Mouse (Mus musculus): ENCODE data around the gene Lrrc23. TPM values are rescaled to one million over a fixed set of nuclear protein-coding genes. Genes with fewer than 3 reads are reported as not detected.
"Not testable (repeated sequence)": the region's sequence is repeated elsewhere in the genome, so short reads cannot be mapped to it uniquely, and the experiment has no call there.

The Lrrc23 gene
- polyA plus RNA-seq, 1 experiment from 2014 or later, result 3.6 TPM

DNA sequence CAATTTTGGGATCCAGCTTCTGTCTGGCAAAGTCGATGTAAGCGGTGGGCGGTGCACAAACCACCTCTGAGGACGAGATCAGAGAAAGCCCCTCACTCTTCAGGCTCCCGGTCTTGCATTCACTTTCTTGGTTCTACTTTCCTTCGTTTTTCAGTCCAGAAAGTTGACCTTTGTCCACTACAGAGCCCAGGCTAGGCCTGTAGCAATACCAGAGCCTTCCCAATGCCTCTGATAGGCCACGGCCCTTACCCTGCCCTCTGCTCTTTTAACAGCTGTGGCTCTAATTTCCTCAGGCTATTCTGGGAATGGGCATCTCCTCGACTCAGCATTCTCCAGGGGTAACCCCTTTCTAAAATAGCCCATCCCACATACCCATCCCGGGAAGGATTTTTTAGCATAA, 33.3 kb upstream of the Lrrc23 start:
- peak overlapping the region; percentile 64 for H3K4me3 ChIP-seq
- WGBS, result 14% methylated on average over 9 of the region's 9 CpGs

GRCm38 (mm10) chr6:124811701-124812560, 32.4 kb upstream of the Lrrc23 start:
- no peaks in the 10 kb centered on the region for H3K9me3 ChIP-seq (replicated peaks)
- peaks cover 47% of the 10 kb centered on the region for H3K36me3 ChIP-seq (ENCODE audit: poor library complexity, severe bottlenecking)
- peaks cover 54% of the 10 kb centered on the region for H3K4me1 ChIP-seq
- WGBS, result 86% methylated on average over 24 of the region's 24 CpGs
- peak overlapping the region; percentile 64 for H3K4me3 ChIP-seq
- no peak for ATAC-seq
- H3K27ac ChIP-seq, result no peak overlapping the region
- H3K9ac ChIP-seq, result peak overlapping the region; percentile 85; the same call in 1 of the 2 replicates
- H3K4me2 ChIP-seq, result peak overlapping the region; percentile 80
- no peaks in the 10 kb centered on the region for H3K27me3 ChIP-seq

More for the DNA sequence above, 33.3 kb upstream of the Lrrc23 start:
- H3K27me3 ChIP-seq, result no peaks in the 10 kb centered on the region
- no peaks in the 10 kb centered on the region for H3K9me3 ChIP-seq (replicated peaks)
- H3K36me3 ChIP-seq (ENCODE audit: poor library complexity, severe bottlenecking), result peaks cover 56% of the 10 kb centered on the region
- peak overlapping the region; percentile 85 for H3K27ac ChIP-seq
- H3K4me2 ChIP-seq, result peak overlapping the region; percentile 80
- H3K4me1 ChIP-seq, result peaks cover 54% of the 10 kb centered on the region
- peak overlapping the region; percentile 85 for H3K9ac ChIP-seq
- ATAC-seq, result no peak

GRCm38 (mm10) chr6:124811403-124811665, 31.8 kb upstream of the Lrrc23 start:
- ATAC-seq, result no peak
- H3K4me2 ChIP-seq, result no peak overlapping the region
- WGBS, result 87% methylated on average over 4 of the region's 4 CpGs
- H3K4me1 ChIP-seq, result peaks cover 56% of the 10 kb centered on the region
- H3K9me3 ChIP-seq (replicated peaks), result no peaks in the 10 kb centered on the region
- peaks cover 41% of the 10 kb centered on the region for H3K36me3 ChIP-seq (ENCODE audit: poor library complexity, severe bottlenecking)
- no peak overlapping the region for H3K4me3 ChIP-seq
- H3K27ac ChIP-seq, result no peak overlapping the region
- H3K9ac ChIP-seq, result no peak overlapping the region
- H3K27me3 ChIP-seq, result no peaks in the 10 kb centered on the region

DNA sequence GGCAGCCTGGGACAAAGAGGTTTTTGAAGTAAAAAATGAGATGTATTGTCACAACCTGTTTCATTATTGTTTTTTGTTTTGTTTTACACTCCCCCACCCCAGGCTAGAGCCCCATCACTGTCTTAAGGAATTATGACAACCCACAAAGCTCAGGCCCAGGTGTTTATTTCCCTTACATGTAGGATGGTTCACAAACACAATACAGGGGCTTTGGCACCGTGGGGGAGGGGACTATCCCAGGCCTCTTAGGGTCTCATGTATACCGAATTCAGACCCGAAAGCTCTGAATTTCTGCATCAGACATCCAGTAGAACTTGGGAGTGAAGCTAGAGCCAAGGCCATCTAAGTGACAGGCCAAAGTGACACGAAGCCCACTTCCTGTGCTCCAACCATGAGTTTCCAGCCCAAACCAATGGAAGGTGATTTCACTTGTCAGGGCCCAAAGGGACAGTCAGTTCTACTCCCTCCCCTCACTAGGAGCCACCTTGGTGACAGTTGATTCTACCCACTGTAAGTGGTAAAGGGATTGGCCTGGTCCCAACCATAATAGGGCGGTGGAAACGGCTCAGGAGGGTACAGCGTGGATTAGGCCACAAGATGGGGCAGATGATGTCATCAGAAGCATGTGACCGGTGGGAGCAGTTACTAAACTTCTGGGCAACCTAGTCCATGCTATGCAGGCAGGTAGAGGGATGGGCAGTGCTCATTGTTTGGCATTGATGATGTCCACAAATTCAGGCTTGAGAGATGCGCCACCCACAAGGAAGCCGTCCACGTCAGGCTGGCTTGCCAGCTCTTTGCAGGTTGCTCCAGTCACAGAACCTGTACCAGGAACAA, 31.3 kb upstream of the Lrrc23 start:
- WGBS, result 81% methylated on average over 11 of the region's 11 CpGs
- H3K9me3 ChIP-seq (replicated peaks); ATAC-seq; H3K9ac ChIP-seq; H3K27ac ChIP-seq; H3K4me3 ChIP-seq; H3K27me3 ChIP-seq: not testable (repeated sequence)
- Histone ChIP-seq H3K4me1 (peaks cover 62% of the 10 kb centered on the region), H3K36me3 (ENCODE audit: poor library complexity, severe bottlenecking) (peaks cover 35% of the 10 kb centered on the region), H3K4me2 (peak overlapping the region; percentile 95; the same call in 1 of the 2 replicates)

DNA sequence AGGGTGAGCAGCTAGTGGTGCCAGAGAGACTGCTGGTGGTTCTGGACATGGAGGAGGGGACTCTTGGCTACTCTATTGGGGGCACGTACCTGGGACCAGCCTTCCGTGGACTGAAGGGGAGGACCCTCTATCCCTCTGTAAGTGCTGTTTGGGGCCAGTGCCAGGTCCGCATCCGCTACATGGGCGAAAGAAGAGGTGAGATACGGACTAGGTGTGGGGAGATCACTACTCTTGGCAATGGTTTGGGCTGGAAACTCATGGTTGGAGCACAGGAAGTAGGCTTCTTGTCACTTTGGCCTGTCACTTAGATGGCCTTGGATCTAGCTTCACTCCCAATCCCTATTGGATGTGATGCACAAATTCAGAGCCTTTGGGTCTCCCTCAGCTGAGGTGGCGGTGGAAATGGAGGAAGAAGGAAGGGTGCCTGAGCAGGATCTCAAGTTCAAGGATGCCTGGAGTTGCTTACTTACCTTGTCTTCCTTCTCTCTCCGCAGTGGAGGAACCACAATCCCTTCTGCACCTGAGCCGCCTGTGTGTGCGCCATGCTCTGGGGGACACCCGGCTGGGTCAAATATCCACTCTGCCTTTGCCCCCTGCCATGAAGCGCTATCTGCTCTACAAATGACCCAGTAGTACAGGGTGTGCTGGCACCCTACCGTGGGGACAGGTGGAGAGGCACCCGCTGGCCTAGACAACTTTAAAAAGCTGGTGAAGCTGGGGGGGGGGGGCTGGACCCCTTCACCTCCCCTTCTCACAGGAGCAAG, 30.4 kb upstream of the Lrrc23 start:
- Histone ChIP-seq H3K9ac (peak overlapping the region; percentile 73), H3K4me3 (peak overlapping the region; percentile 50), H3K27ac (peak overlapping the region; percentile 75), H3K27me3 (no peaks in the 10 kb centered on the region), H3K9me3 (replicated peaks) (no peaks in the 10 kb centered on the region), H3K36me3 (ENCODE audit: poor library complexity, severe bottlenecking) (peaks cover 29% of the 10 kb centered on the region), H3K4me1 (peaks cover 64% of the 10 kb centered on the region), H3K4me2 (peak overlapping the region; percentile 95)
- no peak for ATAC-seq
- WGBS, result 44% methylated on average over 14 of the region's 14 CpGs

- Histone ChIP-seq H3K4me3 (peak overlapping the region; percentile 50), H3K27ac (peak overlapping the region; percentile 75), H3K27me3 (no peaks in the 10 kb centered on the region), H3K36me3 (ENCODE audit: poor library complexity, severe bottlenecking) (peaks cover 26% of the 10 kb centered on the region), H3K4me1 (peaks cover 57% of the 10 kb centered on the region), H3K9me3 (replicated peaks) (no peaks in the 10 kb centered on the region), H3K4me2 (peak overlapping the region; percentile 95), H3K9ac (peak overlapping the region; percentile 73)
- ATAC-seq, result peak; percentile 7; the same call in 1 of the 2 replicates
- WGBS, result under 1% methylated on average over 35 of the region's 35 CpGs
Measured at GRCm38 (mm10) chr6:124809052-124809774, 29.7 kb upstream of the Lrrc23 start.

GRCm38 (mm10) chr6:124808358-124809012, 29.0 kb upstream of the Lrrc23 start, which contains the start of gene Spsb2:
TSS of gene Spsb2 (plus strand) at chr6:124808661.
- ATAC-seq, result peak; percentile 22; the same call in 1 of the 2 replicates
- peak within 1 kb of the TSS; percentile 73 for H3K9ac ChIP-seq
- no peaks in the 10 kb centered on the region for H3K9me3 ChIP-seq (replicated peaks)
- H3K36me3 ChIP-seq (ENCODE audit: poor library complexity, severe bottlenecking), result peaks cover 26% of the 10 kb centered on the region
- peak within 1 kb of the TSS; percentile 50 for H3K4me3 ChIP-seq
- H3K27me3 ChIP-seq, result no peaks in the 10 kb centered on the region
- H3K4me1 ChIP-seq, result peaks cover 56% of the 10 kb centered on the region
- peak within 1 kb of the TSS; percentile 75 for H3K27ac ChIP-seq
- 4% methylated on average over 27 of the region's 29 CpGs for WGBS
- H3K4me2 ChIP-seq, result peak within 1 kb of the TSS; percentile 95

DNA sequence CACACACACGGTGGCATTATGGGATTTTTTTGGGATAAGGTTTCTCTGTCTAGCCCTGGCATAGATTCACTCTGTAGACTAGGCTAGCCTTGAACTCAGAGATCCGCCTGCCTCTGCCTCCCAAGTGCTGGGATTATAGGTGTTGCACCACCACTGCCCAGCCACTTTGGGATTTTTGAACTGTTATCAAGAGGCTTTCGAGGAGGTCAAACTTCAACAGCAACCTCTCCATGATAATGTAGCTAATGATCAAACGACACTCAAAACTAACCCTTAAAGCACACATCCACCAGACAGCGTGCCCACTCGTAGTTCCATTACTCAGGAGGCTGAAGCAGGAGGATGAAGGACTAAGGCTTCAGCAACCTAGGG, 28.4 kb upstream of the Lrrc23 start:
- no peak for ATAC-seq
- Histone ChIP-seq H3K27me3 (no peaks in the 10 kb centered on the region), H3K4me1 (peaks cover 51% of the 10 kb centered on the region), H3K9me3 (replicated peaks) (no peaks in the 10 kb centered on the region), H3K27ac (no peak overlapping the region; the same call in 1 of the 2 replicates), H3K4me2 (peak overlapping the region; percentile 95), H3K9ac (no peak overlapping the region), H3K4me3 (peak overlapping the region; percentile 50; the same call in 1 of the 2 replicates), H3K36me3 (ENCODE audit: poor library complexity, severe bottlenecking) (peaks cover 26% of the 10 kb centered on the region)
- 87% methylated on average over 6 of the region's 6 CpGs for WGBS

GRCm38 (mm10) chr6:124807366-124807765, 27.8 kb upstream of the Lrrc23 start:
- H3K4me1 ChIP-seq, result peaks cover 44% of the 10 kb centered on the region
- H3K36me3 ChIP-seq (ENCODE audit: poor library complexity, severe bottlenecking), result peaks cover 23% of the 10 kb centered on the region
- no peak overlapping the region for H3K27ac ChIP-seq
- ATAC-seq, result no peak
- WGBS, result 90% methylated on average over 4 of the region's 4 CpGs
- no peak overlapping the region for H3K4me3 ChIP-seq
- no peak overlapping the region for H3K4me2 ChIP-seq
- H3K27me3 ChIP-seq, result no peaks in the 10 kb centered on the region
- no peaks in the 10 kb centered on the region for H3K9me3 ChIP-seq (replicated peaks)
- no peak overlapping the region for H3K9ac ChIP-seq

- Histone ChIP-seq H3K4me1 (peaks cover 39% of the 10 kb centered on the region), H3K27ac (peak overlapping the region; percentile 78), H3K4me2 (peak overlapping the region; percentile 72), H3K4me3 (peak overlapping the region; percentile 39), H3K9me3 (replicated peaks) (no peaks in the 10 kb centered on the region), H3K9ac (no peak overlapping the region), H3K36me3 (ENCODE audit: poor library complexity, severe bottlenecking) (peaks cover 16% of the 10 kb centered on the region), H3K27me3 (no peaks in the 10 kb centered on the region)
- WGBS, result 71% methylated on average over 7 of the region's 7 CpGs
- no peak for ATAC-seq
Measured at GRCm38 (mm10) chr6:124806446-124807140, 27.1 kb upstream of the Lrrc23 start.
